Mouse (Mus musculus): Measurements from ENCODE around the gene Ptpre.

- no peak for TF ChIP-seq CTCF (IDR thresholded peaks at IDR 0.05; ENCODE audit: low read depth, low read length)
- TF ChIP-seq EP300 (IDR thresholded peaks at IDR 0.05; ENCODE audit: insufficient read depth, low read depth, low read length): no peak
- TF ChIP-seq POLR2A (IDR thresholded peaks at IDR 0.05; ENCODE audit: insufficient read depth, low read length): no peak
Observed at GRCm38 (mm10) chr7:135594676-135595075, 57.4 kb downstream of the Ptpre start.

Data from ES-Bruce4 (cell line).